Mouse (Mus musculus) v-Abl transformed pro-B cells (cell line): ENCODE results near the gene Fanci.

Experiments used
- in situ Hi-C, 2 experiments: fragments of 400-800 bp; cut with MboI; formaldehyde crosslinking; loops; one replicate each; pipeline ENCODE4 v1.15.1; 2025; ENCODE audit not compliant: unreplicated experiment in 2 of 2

Gene Fanci

GRCm38 (mm10) chr7:79425804-79426203 lies 34.1 kb downstream of the Fanci start:
- in situ Hi-C loops = no loop called here

GRCm38 (mm10) chr7:79428243-79428642 lies 36.5 kb downstream of the Fanci start:
- in situ Hi-C loops = no loop called here

- in situ Hi-C loops = no loop called here
Measured at GRCm38 (mm10) chr7:79440035-79440434, 48.3 kb downstream of the Fanci start.

- in situ Hi-C loops = no loop called here
Measured at GRCm38 (mm10) chr7:79447048-79447447, 55.3 kb downstream of the Fanci start.

GRCm38 (mm10) chr7:79447486-79447885 lies 55.8 kb downstream of the Fanci start:
- in situ Hi-C loops = no loop called here

GRCm38 (mm10) chr7:79461721-79462120 lies 70.0 kb downstream of the Fanci start:
- in situ Hi-C loops = loop anchor here in 1 of 2 experiments (10.0 to 25.0 kb wide), 2 partner anchors 67 to 324 kb away; partner anchors contain the start of genes Fanci, Hapln3 and Mfge8

GRCm38 (mm10) chr7:79463376-79464077 lies 71.8 kb downstream of the Fanci start:
- in situ Hi-C loops = loop anchor here in 1 of 2 experiments (10.0 to 25.0 kb wide), 2 partner anchors 69 to 326 kb away; partner anchors contain the start of genes Fanci, Hapln3 and Mfge8

- in situ Hi-C loops = loop anchor here in 1 of 2 experiments (10.0 to 25.0 kb wide), 2 partner anchors 70 to 328 kb away; partner anchors contain the start of genes Fanci, Hapln3 and Mfge8
Measured at GRCm38 (mm10) chr7:79464776-79465420, 73.2 kb downstream of the Fanci start.

- in situ Hi-C loops = loop anchor here in 1 of 2 experiments (10.0 to 25.0 kb wide), 2 partner anchors 71 to 328 kb away; partner anchors contain the start of genes Fanci, Hapln3 and Mfge8
Measured at GRCm38 (mm10) chr7:79465461-79466044, 73.8 kb downstream of the Fanci start.

- in situ Hi-C loops = loop anchor here in 1 of 2 experiments (10.0 to 25.0 kb wide), 2 partner anchors 71 to 329 kb away; partner anchors contain the start of genes Fanci, Hapln3 and Mfge8
Measured at GRCm38 (mm10) chr7:79466053-79466901, 74.5 kb downstream of the Fanci start, which contains the start of gene Polg. Polg (minus strand) TSS chr7:79466362.

GRCm38 (mm10) chr7:79467951-79468350 lies 76.2 kb downstream of the Fanci start:
- in situ Hi-C loops = loop anchor here in 1 of 2 experiments (10.0 to 25.0 kb wide), 2 partner anchors 73 to 331 kb away; partner anchors contain the start of genes Fanci, Hapln3 and Mfge8

- in situ Hi-C loops = loop anchor here in 1 of 2 experiments (10.0 to 25.0 kb wide), 2 partner anchors 74 to 332 kb away; partner anchors contain the start of genes Fanci, Hapln3 and Mfge8
Measured at GRCm38 (mm10) chr7:79468994-79469393, 77.3 kb downstream of the Fanci start.

GRCm38 (mm10) chr7:79469766-79470165 lies 78.0 kb downstream of the Fanci start:
- in situ Hi-C loops = loop anchor here (5.0 to 25.0 kb wide), 6 partner anchors 75 to 332 kb away; partner anchors contain the start of genes Mfge8 (in 2 of the 2), Fanci (in 1 of the 2), Hapln3 (in 1 of the 2) and Rlbp1 (in 1 of the 2)

- in situ Hi-C loops = loop anchor here (5.0 to 25.0 kb wide), 5 partner anchors 83 to 333 kb away; partner anchors contain the start of genes Mfge8 (in 2 of the 2), Hapln3 (in 1 of the 2) and Rlbp1 (in 1 of the 2)
Measured at GRCm38 (mm10) chr7:79470718-79471117, 79.0 kb downstream of the Fanci start.

- in situ Hi-C loops = loop anchor here (5.0 to 25.0 kb wide), 5 partner anchors 84 to 334 kb away; partner anchors contain the start of genes Mfge8 (in 2 of the 2), Hapln3 (in 1 of the 2) and Rlbp1 (in 1 of the 2)
Measured at GRCm38 (mm10) chr7:79471436-79471835, 79.7 kb downstream of the Fanci start.

- in situ Hi-C loops = loop anchor here (5.0 to 25.0 kb wide), 5 partner anchors 85 to 335 kb away; partner anchors contain the start of genes Mfge8 (in 2 of the 2), Hapln3 (in 1 of the 2) and Rlbp1 (in 1 of the 2)
Measured at GRCm38 (mm10) chr7:79472792-79473191, 81.1 kb downstream of the Fanci start.

GRCm38 (mm10) chr7:79473496-79474194 lies 81.9 kb downstream of the Fanci start:
- in situ Hi-C loops = loop anchor here (5.0 to 25.0 kb wide), 5 partner anchors 86 to 336 kb away; partner anchors contain the start of genes Mfge8 (in 2 of the 2), Hapln3 (in 1 of the 2) and Rlbp1 (in 1 of the 2)

- in situ Hi-C loops = loop anchor here (5.0 to 25.0 kb wide), 5 partner anchors 88 to 338 kb away; partner anchors contain the start of genes Mfge8 (in 2 of the 2), Hapln3 (in 1 of the 2) and Rlbp1 (in 1 of the 2)
Measured at GRCm38 (mm10) chr7:79474831-79475399, 83.2 kb downstream of the Fanci start.
